Mouse (Mus musculus): ENCODE measurements around the gene Atp2a3.
A peak's percentile ranks its signal among the peaks of the same experiment; 100 is the strongest.

Gene Atp2a3

DNA sequence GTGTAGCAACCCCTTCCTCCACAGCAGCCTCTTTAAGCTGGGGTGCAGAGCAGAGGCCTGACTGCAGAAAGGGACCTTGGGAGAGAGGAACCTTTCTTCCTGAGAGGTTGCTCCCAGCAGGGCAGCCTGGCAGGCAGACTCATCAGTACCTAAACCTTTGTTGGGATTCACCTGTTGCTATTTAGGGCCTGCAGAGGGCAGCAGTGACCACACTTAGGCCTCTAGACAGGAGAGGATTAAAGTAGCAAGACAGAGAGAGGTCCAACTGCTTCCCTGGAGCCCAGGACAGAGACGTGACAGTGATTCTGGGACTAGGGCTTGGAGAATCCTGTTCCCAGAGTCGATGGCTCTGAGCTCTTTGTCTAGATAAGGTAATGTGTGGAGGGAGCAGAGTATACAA lies 45.4 kb downstream of the Atp2a3 start:
- DNase-seq (ENCODE audit: low spot score in 2 of 2) = no peak

DNA sequence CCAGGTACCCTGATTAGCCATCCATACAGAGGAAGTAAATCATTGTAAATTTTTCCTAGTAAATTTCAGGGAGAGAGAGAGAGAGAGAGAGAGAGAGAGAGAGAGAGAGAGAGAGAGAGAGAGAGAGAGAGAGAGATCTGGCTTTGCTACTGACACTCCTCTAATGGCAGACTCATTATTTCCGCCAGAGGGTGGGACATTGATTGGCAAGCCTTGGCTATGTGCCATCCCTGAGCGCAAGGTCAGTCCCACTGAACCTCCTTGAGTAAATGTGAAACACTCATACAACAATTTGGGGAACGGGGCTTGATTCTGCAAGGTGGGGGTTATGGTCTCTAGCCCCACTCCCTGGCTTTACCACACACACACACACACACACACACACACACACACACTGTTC lies 46.1 kb downstream of the Atp2a3 start:
- DNase-seq (ENCODE audit: low spot score in 2 of 2) = no peak

DNA sequence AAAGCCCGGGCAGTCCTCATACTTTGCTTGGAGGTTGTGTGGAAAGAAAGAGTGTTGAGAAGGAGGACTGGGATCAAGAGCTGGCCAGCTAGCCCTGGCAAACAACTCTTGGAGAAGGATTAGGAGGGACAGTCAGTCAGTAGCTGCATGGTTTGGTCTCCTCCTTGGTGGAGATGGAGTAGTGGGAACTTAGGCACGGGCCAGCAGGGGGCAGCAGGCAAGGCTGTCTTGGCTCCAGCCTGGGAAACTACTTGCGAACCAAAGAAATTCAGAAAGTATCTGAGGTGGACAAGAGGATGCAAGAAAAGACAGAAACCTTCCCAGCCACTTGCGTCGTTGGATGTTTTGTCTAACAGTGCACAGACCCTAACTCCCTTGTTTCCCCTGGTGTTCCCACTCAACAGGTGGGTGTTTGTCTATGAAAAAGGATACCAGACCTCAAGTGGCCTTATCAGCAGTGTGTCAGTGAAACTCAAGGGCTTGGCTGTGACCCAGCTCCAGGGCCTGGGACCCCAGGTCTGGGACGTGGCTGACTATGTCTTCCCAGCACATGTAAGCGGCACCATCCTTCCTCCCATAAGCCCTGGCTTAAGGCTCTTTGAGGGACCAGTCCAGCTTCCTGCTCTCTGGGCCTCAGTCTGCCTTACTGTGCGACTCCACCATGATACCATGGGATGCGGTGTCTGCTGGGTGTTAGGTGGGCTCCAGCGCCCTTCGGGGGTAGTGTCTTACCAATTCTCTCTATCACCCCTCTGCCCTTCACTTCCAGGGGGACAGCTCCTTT lies 46.9 kb downstream of the Atp2a3 start:
- no peak for DNase-seq (ENCODE audit: low spot score in 2 of 2)

DNA sequence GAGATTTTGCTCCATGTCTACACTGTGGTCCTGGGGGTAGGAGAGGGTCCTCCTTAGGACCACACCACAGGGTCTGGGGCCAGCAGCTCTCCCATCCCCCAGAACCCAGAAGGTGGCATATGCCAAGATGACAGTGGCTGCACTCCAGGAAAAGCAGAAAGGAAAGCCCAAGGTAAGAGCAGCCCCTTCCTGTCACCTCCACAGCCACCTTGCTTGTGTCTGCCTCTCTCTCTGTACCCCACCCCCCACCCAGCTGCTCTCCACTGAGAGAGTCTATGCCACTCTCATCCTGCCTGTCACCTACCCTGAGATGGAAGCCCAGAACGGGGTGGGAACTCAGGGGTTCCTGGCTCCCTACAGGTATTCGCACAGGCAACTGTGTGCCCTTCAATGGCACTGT lies 47.9 kb downstream of the Atp2a3 start:
- DNase-seq (ENCODE audit: low spot score in 2 of 2) = no peak

DNA sequence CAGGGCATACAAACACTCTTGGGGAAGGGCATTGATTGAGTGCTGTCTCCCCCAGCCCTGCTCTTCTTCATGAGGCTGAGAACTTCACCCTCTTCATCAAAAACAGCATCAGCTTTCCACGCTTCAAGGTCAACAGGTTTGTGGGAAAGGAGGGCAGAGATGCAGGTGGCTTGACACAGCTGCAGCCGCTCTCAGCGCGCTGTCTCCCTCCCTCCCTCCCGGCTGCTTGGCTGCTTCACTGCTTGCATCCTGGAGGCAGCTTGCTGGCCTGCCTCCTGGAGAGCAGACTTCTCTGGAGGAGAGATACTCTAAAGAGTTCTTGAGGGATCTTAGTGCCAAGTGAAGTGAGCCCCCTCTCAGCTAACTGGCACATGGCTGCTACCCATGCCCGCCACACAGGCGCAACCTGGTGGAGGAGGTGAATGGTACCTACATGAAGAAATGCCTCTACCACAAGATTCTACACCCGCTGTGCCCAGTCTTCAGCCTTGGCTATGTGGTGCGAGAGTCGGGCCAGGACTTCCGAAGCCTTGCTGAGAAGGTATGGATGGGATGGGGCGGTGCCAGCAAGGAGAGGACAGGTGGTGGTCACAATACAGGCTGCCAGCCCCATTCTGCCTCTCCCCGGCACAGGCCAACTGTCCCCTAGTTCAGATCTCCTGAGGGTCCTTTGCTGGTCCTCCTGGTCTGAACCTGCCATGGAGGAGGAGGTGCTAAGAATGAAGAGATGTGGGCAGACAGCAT lies 48.7 kb downstream of the Atp2a3 start:
- no peak for DNase-seq (ENCODE audit: low spot score in 2 of 2)

DNA sequence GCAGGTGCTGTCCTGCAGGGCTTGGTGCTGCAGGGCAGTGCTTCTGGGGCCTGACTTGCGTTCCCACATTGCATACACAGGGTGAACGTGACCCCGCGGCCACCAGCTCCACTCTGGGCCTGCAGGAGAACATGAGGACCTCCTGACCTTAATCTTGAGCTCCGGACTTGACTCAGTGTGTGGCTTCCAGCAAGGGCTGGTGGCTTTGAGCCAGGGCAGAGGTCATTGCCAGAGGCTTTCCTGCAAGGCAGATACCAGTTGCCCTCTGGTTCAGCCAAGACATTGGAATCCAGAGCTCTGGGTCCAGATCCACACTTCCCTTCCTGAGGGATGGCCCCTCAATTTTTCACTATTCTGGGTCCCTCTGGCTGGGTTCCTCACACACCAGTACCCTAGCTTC lies 53.0 kb downstream of the Atp2a3 start:
- DNase-seq (ENCODE audit: low spot score in 2 of 2) = no peak

DNA sequence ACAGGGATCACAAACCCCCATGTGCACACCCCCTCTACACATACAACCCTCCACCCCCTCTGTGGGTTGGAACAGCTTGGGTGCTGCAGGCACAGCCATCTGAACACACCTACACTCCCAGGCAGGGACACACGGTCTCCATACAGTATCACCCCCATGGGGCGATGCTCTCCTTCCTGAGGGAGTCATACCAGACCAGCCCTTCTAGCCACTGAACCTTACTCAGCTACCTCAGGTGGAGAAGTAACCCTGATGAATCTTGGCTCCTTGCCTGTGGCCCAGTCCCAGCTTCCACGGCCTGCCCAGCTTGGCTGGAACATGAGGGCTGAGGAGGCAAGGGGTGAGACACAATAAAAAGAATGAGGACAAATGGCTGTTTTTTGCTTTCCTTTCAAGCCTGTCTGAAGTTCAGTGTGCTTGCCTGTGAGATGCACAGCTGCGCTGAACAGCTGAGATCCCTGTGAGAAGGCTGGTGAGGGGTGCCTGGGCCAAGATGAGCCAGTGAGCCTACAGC lies 53.9 kb downstream of the Atp2a3 start:
- no peak for DNase-seq (ENCODE audit: low spot score in 2 of 2)

DNA sequence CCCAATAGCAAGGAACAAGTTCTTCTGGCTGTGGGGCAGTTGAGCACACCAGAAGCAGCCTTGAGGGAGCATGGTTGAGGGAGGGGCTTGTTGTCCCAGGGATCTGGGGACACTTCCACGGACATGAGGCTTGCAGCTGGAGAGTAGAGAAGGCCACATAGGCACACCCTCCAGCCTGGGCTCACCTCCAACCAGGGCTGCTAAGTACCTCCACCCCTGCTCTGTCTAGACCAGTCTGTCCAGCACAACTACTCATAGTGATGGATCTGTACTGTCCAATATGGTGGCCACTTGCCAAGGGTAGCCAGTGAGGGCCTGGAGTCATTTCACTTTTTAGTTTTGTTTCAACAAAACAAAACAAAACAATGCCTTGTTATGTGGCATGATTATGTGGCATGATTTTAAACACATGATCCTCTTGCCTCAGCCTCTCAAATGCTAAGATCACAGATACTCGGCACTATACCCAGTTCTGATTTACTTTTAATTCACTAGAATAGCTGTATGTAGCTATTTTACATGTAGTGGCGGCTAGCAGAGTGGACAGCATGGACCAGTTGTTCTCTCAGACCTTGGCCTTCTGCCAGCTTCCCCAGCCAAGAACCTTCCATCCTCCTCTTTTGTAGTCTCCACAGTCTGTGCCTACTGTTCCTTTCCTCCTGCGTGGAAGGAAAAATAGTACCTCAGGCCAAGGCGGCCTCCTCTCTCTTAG lies 54.6 kb downstream of the Atp2a3 start:
- no peak for DNase-seq (ENCODE audit: low spot score in 2 of 2)

DNA sequence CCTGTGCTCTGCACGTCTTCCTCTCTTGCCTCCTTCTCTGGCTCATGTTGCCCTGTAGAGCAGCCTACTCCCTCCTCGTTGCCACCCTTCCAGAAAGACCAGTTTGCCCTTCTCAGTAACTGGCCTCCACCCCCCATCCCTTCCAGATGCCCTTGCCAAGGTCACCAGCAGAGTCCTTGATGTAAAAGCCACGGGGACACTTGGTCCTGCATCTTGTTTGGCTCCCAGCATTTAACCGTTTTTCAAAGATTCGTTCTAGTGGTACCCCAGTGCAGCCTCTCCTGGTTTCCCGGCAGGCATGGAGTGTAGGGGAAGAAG lies 55.1 kb downstream of the Atp2a3 start:
- no peak for DNase-seq (ENCODE audit: low spot score in 2 of 2)

DNA sequence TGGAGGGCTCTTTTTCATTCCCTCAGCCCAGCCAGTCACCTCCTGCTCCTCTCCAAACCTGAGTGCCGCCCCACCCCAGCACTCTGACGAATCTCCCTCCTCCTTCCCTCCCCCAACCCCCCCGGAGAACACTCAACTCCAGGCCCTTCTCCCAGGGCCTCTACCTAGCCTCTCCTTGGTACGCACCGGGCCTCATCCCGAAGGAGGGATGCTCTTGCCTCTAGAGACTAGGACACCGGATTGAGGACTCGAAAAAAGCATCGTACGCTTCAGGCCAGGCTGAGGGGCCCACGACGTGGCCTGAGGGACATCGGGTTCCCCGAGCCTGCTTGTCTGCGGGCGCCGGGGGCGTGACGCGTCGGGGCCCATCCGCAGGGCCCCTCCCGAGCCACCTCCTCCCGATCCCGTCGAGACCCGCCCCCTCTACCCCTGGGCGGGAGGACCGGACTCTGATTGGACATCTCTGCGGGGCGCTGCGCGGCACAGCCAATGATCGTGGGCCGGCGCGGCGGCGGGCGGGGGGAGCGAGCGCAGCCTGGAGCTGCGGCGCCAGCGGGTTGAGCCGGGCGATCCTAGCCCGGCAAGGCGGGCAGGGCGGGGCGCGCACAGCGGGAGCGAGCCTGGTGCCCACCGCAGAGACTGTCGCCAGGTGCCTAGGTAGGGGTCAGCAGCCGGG lies 57.6 kb downstream of the Atp2a3 start, which contains the start of gene Camkk1:
TSS of gene Camkk1 (plus strand) at position 538 of the 676 bp plus-strand sequence.
- DNase-seq (ENCODE audit: low spot score in 2 of 2) = peak; percentile 94 to 95

DNA sequence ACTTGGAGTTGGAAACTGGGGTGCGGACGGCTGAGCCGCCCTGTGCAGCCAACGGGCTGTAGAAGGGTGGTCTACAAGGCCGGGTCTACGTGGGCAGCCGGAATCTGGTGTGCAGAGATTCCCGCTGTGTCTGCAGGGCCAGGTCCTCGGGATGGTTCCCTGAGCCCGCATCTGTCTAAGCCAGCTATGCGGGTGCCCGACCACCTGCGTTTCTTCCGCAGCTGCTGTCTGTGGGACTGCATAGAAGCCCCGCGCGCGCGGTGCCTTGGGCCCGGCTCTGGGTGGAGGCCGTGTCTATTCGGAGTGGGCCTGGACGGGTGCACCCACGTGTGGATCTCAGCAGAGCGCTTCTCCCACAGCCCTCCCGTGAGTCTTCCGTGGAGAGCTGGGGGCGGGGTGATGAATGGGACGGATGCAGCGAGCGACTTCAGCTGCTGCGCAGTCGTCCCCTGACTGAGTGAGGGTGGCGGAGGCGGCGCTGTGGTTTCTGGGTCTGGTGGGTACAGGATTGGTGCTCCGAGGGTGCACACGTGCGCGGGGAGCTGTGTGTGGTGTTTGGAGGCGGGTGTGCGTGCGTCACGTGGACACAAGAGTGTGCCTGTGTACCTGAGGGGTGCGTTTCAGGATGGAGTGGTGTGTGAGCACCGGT lies 58.3 kb downstream of the Atp2a3 start:
- peak; percentile 80 to 82 for DNase-seq (ENCODE audit: low spot score in 2 of 2)

DNA sequence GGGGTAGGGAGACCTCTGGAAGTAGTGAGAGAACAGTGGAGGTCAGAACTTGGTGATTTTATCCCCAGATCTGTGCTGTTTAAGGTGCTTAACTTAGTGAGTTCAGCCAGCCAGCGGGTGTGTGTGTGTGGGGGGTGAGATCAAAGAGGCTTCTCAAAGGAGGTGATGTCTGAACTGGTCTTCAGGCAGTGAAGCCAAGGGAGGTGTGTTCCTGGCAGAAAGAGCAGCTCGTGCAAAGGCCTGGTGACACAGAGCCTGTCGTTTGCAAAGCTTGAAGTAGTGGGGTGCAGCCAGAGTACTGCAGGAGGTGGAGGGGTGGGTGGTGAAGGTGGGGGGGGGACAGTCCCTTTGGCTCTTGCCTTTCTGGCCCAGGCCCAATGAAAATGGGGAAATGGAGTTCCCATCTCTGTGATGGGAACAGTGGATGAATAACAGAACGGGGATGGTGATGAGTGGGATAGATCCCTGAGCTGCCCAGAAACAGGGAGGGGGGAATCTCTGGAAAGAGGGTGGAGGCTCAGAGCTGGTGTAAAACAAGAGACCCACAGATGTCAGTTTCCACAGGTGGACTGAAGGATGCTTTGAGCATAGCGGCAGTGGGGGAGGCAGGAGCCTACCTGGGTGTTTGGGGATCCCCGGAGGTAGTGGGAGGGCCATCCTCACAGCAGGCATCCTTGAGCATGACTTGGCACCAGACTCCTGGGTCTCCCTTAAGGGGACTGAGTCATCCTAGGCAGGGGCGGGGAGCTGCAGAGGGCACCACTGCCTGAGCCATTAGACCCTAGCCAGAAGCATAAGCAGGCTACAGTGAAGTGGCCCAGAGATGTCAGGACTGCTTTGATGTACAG lies 60.2 kb downstream of the Atp2a3 start:
- no peak for DNase-seq (ENCODE audit: low spot score in 2 of 2)

DNA sequence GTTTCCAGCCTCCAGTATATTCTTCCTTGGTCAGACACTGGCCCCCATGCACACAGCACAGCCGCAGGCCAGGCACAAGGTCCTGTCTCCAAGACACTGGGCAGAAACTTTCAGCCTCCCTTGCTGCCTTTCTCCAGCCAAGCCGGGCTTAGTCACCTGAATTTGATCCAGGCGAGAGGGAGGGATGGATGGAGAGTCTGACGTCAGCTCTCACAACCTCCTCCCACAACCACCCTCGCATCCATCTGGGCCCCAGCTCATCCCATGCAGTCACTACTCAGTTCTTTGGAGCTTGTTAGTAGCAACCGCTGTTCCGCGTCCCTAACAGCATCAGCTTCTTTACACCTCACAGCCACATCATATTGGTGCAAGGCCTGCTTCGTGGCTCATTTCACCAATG lies 62.1 kb downstream of the Atp2a3 start:
- DNase-seq (ENCODE audit: low spot score in 2 of 2) = peak; percentile 89 to 94

DNA sequence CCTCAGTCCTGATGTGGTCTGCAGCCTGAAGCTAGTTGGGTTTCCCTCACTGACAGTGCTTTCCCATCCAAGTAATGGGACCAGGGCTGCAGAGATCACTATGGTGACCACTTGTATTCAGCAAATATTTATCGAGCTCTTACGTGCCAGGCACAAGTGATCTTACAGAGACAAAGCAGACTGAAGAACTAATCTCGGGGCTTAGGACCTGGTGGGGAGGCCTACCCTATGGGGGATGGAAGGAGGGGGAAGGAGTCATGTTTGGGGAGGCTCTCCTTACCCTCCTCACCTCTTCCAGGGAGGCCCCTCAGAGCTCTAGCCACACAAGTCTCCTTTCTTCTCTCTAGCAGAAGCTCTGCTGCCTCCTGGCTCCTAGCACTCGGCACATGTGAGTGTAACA lies 62.9 kb downstream of the Atp2a3 start:
- DNase-seq (ENCODE audit: low spot score in 2 of 2) = no peak

DNA sequence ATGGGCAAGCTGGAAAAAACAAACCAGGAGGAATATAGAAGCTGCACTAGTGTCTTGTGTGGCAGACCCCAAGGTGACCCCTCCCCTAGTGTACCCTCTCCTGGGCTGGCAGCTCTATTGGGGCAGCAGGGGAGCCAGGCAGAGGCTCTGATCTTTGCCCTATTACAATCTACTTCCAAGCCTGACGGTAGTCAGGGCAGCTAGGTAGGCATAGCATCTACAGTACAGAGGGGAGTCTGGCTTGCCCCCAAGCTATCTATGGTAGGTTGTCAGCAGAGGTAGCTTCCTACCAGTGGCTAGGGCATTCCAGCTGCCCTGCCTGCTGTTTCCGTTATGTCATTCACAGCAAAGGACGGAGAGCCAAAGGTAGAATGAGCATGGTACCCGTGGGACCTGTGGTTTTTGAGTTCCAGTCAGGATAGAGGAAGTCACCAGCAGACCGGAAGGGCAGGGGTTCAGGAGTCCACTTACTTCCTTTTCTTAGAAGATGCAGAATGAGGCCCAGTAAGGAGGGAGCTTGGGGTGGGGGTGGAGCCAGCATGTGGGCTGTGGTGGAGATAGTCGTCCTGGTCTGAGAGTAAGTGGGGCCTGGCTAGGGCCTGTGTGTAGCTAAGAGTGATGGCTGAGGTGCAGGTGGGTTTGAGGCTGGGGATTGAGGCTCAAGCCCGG lies 63.4 kb downstream of the Atp2a3 start:
- no peak for DNase-seq (ENCODE audit: low spot score in 2 of 2)

DNA sequence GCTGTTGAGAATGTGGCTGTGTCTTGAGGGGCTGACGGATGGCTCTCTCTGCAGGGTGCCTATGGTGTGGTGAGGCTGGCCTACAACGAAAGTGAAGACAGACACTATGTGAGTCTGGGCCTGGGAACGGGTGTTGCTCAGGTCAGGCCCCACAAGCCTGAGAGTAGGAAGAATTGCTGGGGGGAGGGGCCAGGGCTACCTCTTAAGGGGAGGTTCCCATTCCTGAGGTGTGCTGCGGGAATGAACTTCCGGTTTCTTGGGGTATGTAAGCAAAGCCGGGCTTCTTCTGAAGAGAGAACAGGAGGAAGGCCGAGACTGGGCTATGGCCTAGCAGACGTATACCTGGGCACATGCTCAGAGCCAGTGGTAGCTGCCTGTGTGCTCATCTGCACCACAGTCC lies 66.0 kb downstream of the Atp2a3 start:
- no peak for DNase-seq (ENCODE audit: low spot score in 2 of 2)

DNA sequence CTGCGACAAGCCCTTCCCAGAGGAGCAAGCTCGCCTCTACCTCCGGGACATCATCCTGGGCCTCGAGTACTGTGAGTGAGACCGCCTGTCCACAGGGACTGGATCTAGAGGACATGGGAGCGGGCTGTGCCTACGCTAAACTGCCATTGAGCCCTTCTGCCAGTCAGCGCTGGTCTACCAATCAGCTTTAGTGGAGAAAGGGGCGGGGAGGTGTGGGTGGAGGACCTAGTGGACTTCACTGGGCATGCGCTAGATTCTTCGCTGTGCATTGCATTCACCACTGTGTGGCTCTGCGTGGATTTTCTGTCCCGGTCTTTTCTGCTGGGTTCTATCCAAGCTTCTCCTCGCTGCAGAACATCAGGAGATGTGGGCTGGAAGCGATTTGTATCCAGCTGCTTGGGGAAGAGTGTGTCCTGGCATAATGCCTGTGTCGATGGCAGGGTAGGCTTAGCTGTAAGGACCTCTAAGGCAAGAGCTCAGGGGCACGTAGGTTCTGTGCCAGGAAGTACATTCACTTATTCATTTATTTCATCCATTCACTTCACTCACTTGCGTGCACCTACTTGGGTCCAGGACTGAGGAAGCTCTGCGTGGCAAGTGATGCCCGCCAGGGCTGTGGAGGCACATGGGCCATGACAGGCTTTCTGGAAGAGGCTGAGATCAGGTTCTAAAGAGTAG lies 70.0 kb downstream of the Atp2a3 start:
- DNase-seq (ENCODE audit: low spot score in 2 of 2) = peak; percentile 88 to 94

DNA sequence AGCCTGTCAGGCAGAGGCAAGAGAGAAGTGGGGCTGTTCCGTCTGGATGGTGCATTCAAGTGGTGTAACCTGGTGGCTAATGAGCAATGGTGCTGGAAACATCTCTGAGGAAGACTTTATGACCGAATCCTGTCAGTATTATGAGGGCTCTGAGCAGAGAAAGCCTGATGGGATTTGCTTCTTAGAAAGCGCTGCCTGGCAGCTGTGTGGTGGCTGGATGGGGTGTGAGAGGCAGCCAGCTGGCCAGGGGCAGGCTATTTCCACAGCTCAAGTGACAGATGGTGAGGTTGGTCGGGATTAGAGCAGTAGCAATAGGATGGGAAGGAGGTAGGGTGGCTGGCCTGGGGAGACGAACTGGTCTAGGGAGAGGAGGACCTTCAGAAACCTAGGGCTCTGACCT lies 70.6 kb downstream of the Atp2a3 start:
- DNase-seq (ENCODE audit: low spot score in 2 of 2) = no peak

DNA sequence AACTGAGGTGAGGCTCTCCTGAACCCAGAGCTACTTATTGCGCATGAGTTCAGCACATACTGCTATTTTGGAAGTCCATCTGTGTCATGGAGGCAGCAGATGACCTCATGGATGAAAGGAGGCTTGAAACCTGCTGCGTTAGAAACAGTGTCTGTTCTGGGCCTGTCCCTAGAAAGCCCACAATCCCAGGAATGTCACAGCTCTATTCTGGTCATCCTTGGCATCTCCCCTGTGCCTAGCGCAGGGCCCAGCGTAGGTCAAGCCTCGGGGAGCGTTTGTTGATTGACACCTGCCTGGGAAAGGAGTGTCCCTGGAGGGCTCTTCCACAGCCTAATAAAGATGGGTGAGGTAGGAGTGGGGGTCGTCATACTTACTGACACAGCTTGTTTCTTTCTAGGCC lies 75.1 kb downstream of the Atp2a3 start:
- DNase-seq (ENCODE audit: low spot score in 2 of 2) = no peak
